Mouse (Mus musculus) kidney, embryonic 15.5 days (tissue): ENCODE results near the gene 4930568D16Rik. TPM values are rescaled to one million over a fixed set of nuclear protein-coding genes. Genes with fewer than 3 reads are reported as not detected.

Experiments used
- ATAC-seq: fragments of 200-750 bp; cut with Nextera tagmentation; replicated peaks from 2 replicates; pipeline ENCODE4 v1.8.0; 2017; ENCODE audit warnings: moderate TSS enrichment; ENCODE audit not compliant: low FRiP score
- H3K27ac ChIP-seq: fragments of 300-500 bp; sonication (generic); 2 replicates; pipeline ENCODE4 v1.5.1; 2015; ENCODE audit warnings: mild to moderate bottlenecking, inconsistent platforms
- H3K27me3 ChIP-seq: fragments of 300-500 bp; sonication (generic); 2 replicates; pipeline ENCODE4 v1.6.1; 2015; ENCODE audit warnings: inconsistent platforms
- H3K36me3 ChIP-seq: fragments of 300-500 bp; sonication (generic); 2 replicates; pipeline ENCODE4 v1.6.1; 2015; ENCODE audit warnings: inconsistent platforms
- H3K4me1 ChIP-seq: fragments of 300-500 bp; sonication (generic); 2 replicates; pipeline ENCODE4 v1.6.1; 2015; ENCODE audit warnings: inconsistent platforms
- H3K4me2 ChIP-seq: fragments of 300-500 bp; sonication (generic); 2 replicates; pipeline ENCODE4 v1.6.1; 2015; ENCODE audit warnings: moderate library complexity, mild to moderate bottlenecking, inconsistent platforms
- H3K4me3 ChIP-seq: fragments of 300-500 bp; sonication (generic); replicated peaks from 2 replicates; pipeline ENCODE4 v1.5.1; 2015; ENCODE audit warnings: mild to moderate bottlenecking, inconsistent platforms
- H3K9ac ChIP-seq: fragments of 300-500 bp; sonication (generic); 2 replicates; pipeline ENCODE4 v1.6.1; 2015; ENCODE audit warnings: mild to moderate bottlenecking, inconsistent platforms
- H3K9me3 ChIP-seq: fragments of 300-500 bp; sonication (generic); replicated peaks from 2 replicates; pipeline ENCODE4 v1.6.1; 2016; ENCODE audit warnings: inconsistent platforms
- WGBS: fragments of 180-500 bp; shearing (Covaris S2); methylation state at CpG from one replicate; pipeline ENCODE4 v1.1.7; 2015; ENCODE audit warnings: mixed read lengths; 5-methylcytosine and 5-hydroxymethylcytosine counted together
- polyA plus RNA-seq: library from polyadenylated mRNA; unstranded; fragments of >200 nt; fragmentation: Nextera tagmentation; extraction: Ambion mirVana; gene quantifications from 2 replicates; pipeline ENCODE4 v1.2.1, GENCODE M21; 2015

4930568D16Rik gene
- polyA plus RNA-seq, 1 experiment from 2014 or later, result not detected

- Histone ChIP-seq H3K27ac (no peak overlapping the region), H3K9ac (no peak overlapping the region), H3K4me1 (peaks cover 10% of the 10 kb centered on the region; the same call in 1 of the 2 replicates), H3K9me3 (no peaks in the 10 kb centered on the region), H3K4me3 (no peak overlapping the region), H3K4me2 (no peak overlapping the region), H3K27me3 (no peaks in the 10 kb centered on the region), H3K36me3 (peaks cover 25% of the 10 kb centered on the region)
- 88% methylated on average over 7 of the region's 7 CpGs for WGBS
- no peak for ATAC-seq
Measured at GRCm38 (mm10) chr2:35400739-35401138, 33.2 kb upstream of the 4930568D16Rik start.

DNA sequence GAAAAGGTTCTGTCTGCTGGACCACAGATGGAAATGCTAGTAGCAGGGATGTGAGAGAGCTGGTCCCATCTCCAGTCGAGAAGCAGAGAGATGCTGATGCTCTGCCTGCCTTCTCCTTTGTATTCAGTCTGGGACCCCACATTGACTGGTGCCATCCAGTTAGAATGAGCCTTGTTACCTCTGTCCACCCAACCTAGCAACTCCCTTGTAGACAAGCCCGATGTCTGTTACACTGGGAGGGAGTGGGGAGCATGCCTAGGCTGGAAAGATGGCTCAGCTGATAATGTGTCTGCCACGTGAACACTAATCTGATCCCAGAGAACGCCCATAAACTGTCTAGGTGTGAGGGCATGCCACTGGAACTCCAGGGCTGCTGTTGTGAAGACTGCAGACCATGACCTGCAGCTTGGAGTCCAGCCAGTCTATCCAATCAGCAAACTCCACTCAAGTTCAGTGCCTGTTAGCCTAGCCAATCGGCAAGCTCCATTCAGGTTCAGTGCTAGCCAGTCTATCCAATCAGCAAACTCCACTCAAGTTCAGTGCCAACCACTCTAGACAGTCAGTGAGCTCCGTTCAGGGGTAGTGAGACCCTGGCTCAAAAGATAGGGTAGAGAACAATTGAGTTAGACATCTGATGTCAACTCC, 30.8 kb upstream of the 4930568D16Rik start:
- no peak for ATAC-seq
- no peaks in the 10 kb centered on the region for H3K9me3 ChIP-seq
- H3K4me1 ChIP-seq, result peaks cover 10% of the 10 kb centered on the region; the same call in 1 of the 2 replicates
- H3K9ac ChIP-seq, result no peak overlapping the region
- H3K4me3 ChIP-seq, result no peak overlapping the region
- H3K27me3 ChIP-seq, result no peaks in the 10 kb centered on the region
- peaks cover 23% of the 10 kb centered on the region for H3K36me3 ChIP-seq
- H3K27ac ChIP-seq, result no peak overlapping the region; the same call in 1 of the 2 replicates
- H3K4me2 ChIP-seq, result no peak overlapping the region
- 75% methylated on average over 6 of the region's 6 CpGs for WGBS

- H3K27ac ChIP-seq, result no peak overlapping the region; the same call in 1 of the 2 replicates
- H3K4me1 ChIP-seq, result peaks cover 10% of the 10 kb centered on the region; the same call in 1 of the 2 replicates
- H3K9ac ChIP-seq, result no peak overlapping the region
- H3K4me3 ChIP-seq, result no peak overlapping the region
- no peak for ATAC-seq
- H3K4me2 ChIP-seq, result no peak overlapping the region
- no peaks in the 10 kb centered on the region for H3K9me3 ChIP-seq
- no peaks in the 10 kb centered on the region for H3K27me3 ChIP-seq
- WGBS, result 48% methylated on average over 11 of the region's 11 CpGs
- peaks cover 21% of the 10 kb centered on the region for H3K36me3 ChIP-seq
Measured at GRCm38 (mm10) chr2:35397590-35398173, 30.2 kb upstream of the 4930568D16Rik start.

- ATAC-seq, result no peak
Measured at GRCm38 (mm10) chr2:35397096-35397495, 29.6 kb upstream of the 4930568D16Rik start, which contains the start of gene 4930402F06Rik. Gene 4930402F06Rik (minus strand): TSS chr2:35397175.

GRCm38 (mm10) chr2:35385441-35385871, 17.9 kb upstream of the 4930568D16Rik start:
- peaks cover 9% of the 10 kb centered on the region for H3K4me1 ChIP-seq
- H3K27me3 ChIP-seq, result no peaks in the 10 kb centered on the region
- no peak overlapping the region for H3K4me2 ChIP-seq
- no peak overlapping the region for H3K4me3 ChIP-seq
- H3K9ac ChIP-seq, result no peak overlapping the region
- no peaks in the 10 kb centered on the region for H3K36me3 ChIP-seq
- WGBS, result 49% methylated on average over 9 of the region's 9 CpGs
- H3K27ac ChIP-seq, result no peak overlapping the region
- 0 out of 2 replicates have a peak, but pooled peaks cover 4% of the 10 kb centered on the region for H3K9me3 ChIP-seq
- ATAC-seq, result no peak

More at GRCm38 (mm10) chr2:35397096-35397495, 29.6 kb upstream of the 4930568D16Rik start, which contains the start of gene 4930402F06Rik:
- Histone ChIP-seq H3K27me3 (no peaks in the 10 kb centered on the region), H3K36me3 (peaks cover 15% of the 10 kb centered on the region), H3K9me3 (no peaks in the 10 kb centered on the region), H3K4me3 (no peak within 1 kb of the TSS), H3K27ac (no peak within 1 kb of the TSS; the same call in 1 of the 2 replicates), H3K4me2 (no peak within 1 kb of the TSS), H3K4me1 (peaks cover 10% of the 10 kb centered on the region; the same call in 1 of the 2 replicates), H3K9ac (no peak within 1 kb of the TSS)
- 74% methylated on average over 5 of the region's 5 CpGs for WGBS

DNA sequence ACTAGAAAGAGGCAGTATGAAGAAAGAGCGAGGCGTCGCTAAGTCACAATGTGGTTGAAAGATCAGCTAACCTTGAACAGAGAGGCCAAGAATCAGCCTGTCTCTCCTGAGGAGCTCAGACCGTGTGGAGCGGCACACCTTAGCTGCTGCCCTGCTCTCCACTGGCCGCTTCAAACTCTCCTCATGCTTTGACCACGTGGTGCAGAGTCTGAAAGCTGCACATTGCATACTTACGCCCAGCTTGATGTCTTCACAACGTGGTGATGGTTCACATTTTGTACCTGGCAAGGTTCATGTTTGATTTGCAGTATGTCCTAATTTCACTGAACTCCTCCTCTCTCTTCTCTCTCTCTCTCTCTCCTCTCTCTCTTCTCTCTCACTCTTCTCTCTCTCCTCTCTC, 11.8 kb upstream of the 4930568D16Rik start:
- WGBS, result 71% methylated on average over 9 of the region's 9 CpGs
- Histone ChIP-seq H3K4me1 (no peaks in the 10 kb centered on the region), H3K4me3 (no peak overlapping the region), H3K36me3 (no peaks in the 10 kb centered on the region), H3K9me3 (no peaks in the 10 kb centered on the region), H3K9ac (no peak overlapping the region), H3K27ac (no peak overlapping the region), H3K27me3 (no peaks in the 10 kb centered on the region), H3K4me2 (no peak overlapping the region)
- no peak for ATAC-seq

DNA sequence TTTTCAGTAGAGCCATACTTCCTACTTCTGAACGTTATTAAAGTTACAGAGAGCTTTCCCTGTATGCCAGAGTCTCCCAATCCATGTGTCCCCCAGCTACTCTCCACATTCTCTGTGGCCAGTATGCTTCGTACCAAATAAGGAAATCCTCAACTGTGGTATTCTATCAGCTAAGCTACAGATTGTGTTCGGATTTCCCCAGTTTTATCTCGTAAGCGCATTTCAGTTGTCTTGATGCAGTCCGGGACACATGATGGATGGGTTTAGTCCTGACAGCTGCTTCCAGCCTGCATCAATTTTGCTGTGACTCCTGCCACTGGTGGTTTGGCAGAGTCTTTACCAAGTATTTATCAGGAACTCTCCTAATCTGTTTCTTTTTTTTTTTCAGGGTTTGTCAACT, 10.1 kb upstream of the 4930568D16Rik start:
- no peak overlapping the region for H3K4me2 ChIP-seq
- no peaks in the 10 kb centered on the region for H3K36me3 ChIP-seq
- H3K4me3 ChIP-seq, result no peak overlapping the region
- no peak overlapping the region for H3K9ac ChIP-seq
- H3K4me1 ChIP-seq, result no peaks in the 10 kb centered on the region
- 35% methylated on average over 6 of the region's 6 CpGs for WGBS
- ATAC-seq, result no peak
- no peaks in the 10 kb centered on the region for H3K9me3 ChIP-seq
- H3K27ac ChIP-seq, result no peak overlapping the region
- H3K27me3 ChIP-seq, result no peaks in the 10 kb centered on the region

DNA sequence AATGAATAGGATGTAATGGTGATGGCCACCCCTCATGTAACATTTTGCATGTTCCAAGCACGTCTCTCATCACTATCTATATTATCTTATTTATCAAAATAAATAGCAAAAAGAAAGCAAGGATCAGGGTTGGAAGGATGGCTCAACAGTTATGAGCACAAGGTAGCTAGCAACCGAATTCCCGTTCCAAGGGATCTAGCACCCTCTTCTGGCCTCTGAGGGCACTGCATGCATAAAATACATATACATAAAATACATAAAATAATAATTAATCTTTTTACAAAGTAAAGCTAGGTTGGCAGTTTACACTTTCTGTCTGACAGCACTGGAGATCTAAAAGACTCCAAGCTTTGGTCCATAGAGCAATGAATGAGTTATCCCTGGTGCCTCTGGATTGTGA, 5.5 kb upstream of the 4930568D16Rik start:
- Histone ChIP-seq H3K4me3 (no peak overlapping the region), H3K4me2 (no peak overlapping the region), H3K27me3 (no peaks in the 10 kb centered on the region), H3K36me3 (no peaks in the 10 kb centered on the region), H3K9ac (no peak overlapping the region), H3K4me1 (no peaks in the 10 kb centered on the region), H3K27ac (no peak overlapping the region), H3K9me3 (no peaks in the 10 kb centered on the region)
- no peak for ATAC-seq
- WGBS, result 21% methylated on average over 3 of the region's 3 CpGs

- ATAC-seq, result no peak
- Histone ChIP-seq H3K36me3 (no peaks in the 10 kb centered on the region), H3K4me2 (no peak overlapping the region), H3K4me1 (no peaks in the 10 kb centered on the region), H3K4me3 (no peak overlapping the region), H3K27me3 (no peaks in the 10 kb centered on the region), H3K9ac (no peak overlapping the region), H3K9me3 (no peaks in the 10 kb centered on the region), H3K27ac (no peak overlapping the region)
Measured at GRCm38 (mm10) chr2:35370686-35371085, 3.2 kb upstream of the 4930568D16Rik start.

- ATAC-seq, result no peak
- H3K4me1 ChIP-seq, result no peaks in the 10 kb centered on the region
- no peak overlapping the region for H3K9ac ChIP-seq
- H3K9me3 ChIP-seq, result no peaks in the 10 kb centered on the region
- 45% methylated on average over 5 of the region's 5 CpGs for WGBS
- H3K36me3 ChIP-seq, result no peaks in the 10 kb centered on the region
- H3K4me2 ChIP-seq, result no peak overlapping the region
- no peak overlapping the region for H3K4me3 ChIP-seq
- H3K27me3 ChIP-seq, result no peaks in the 10 kb centered on the region
- H3K27ac ChIP-seq, result no peak overlapping the region
Measured at GRCm38 (mm10) chr2:35349184-35349583, 18.3 kb downstream of the 4930568D16Rik start.

GRCm38 (mm10) chr2:35345984-35346383, 21.5 kb downstream of the 4930568D16Rik start:
- Histone ChIP-seq H3K9ac (no peak overlapping the region), H3K4me1 (no peaks in the 10 kb centered on the region), H3K4me3 (no peak overlapping the region), H3K9me3 (no peaks in the 10 kb centered on the region), H3K27me3 (no peaks in the 10 kb centered on the region), H3K36me3 (no peaks in the 10 kb centered on the region), H3K27ac (no peak overlapping the region), H3K4me2 (no peak overlapping the region)
- ATAC-seq, result no peak
- WGBS, result 71% methylated on average over 2 of the region's 2 CpGs

- Histone ChIP-seq H3K36me3 (no peaks in the 10 kb centered on the region), H3K4me1 (peaks cover 6% of the 10 kb centered on the region), H3K4me2 (no peak overlapping the region), H3K27ac (no peak overlapping the region), H3K9ac (no peak overlapping the region), H3K4me3 (no peak overlapping the region), H3K27me3 (no peaks in the 10 kb centered on the region), H3K9me3 (no peaks in the 10 kb centered on the region)
- 85% methylated on average over 3 of the region's 3 CpGs for WGBS
- no peak for ATAC-seq
Measured at GRCm38 (mm10) chr2:35342605-35343004, 24.9 kb downstream of the 4930568D16Rik start.
